Mouse (Mus musculus) kidney, embryonic 16.5 days (tissue): Measurements from ENCODE around the gene Smbd1. TPM values are rescaled to one million over a fixed set of nuclear protein-coding genes. Genes with fewer than 3 reads are reported as not detected.

Experiments used
- polyA plus RNA-seq: library from polyadenylated mRNA; unstranded; fragments of >200 nt; fragmentation: Nextera tagmentation; extraction: Ambion mirVana; gene quantifications from 2 replicates; pipeline ENCODE4 v1.2.1, GENCODE M21; 2015

Smbd1 gene
- polyA plus RNA-seq, 1 experiment from 2014 or later, result not detected

Other genes starting within 250 kb of the Smbd1 start
- 46.5 and 48.5 TPM in 2 replicates for gene Tfrc, start 201.6 kb downstream of the Smbd1 start, polyA plus RNA-seq
- 10.9 and 11.3 TPM in 2 replicates for gene Tnk2, start 166.6 kb downstream of the Smbd1 start, polyA plus RNA-seq
- 0.27 and 0.44 TPM in 2 replicates for gene Muc4, start 74.6 kb downstream of the Smbd1 start, polyA plus RNA-seq
- gene Muc20, start 13.0 kb downstream of the Smbd1 start, polyA plus RNA-seq, result 6.2 and 8.0 TPM in 2 replicates
- 102 and 109 TPM in 2 replicates for gene Fyttd1, start 67.0 kb upstream of the Smbd1 start, polyA plus RNA-seq
- gene Rubcn, start 67.3 kb upstream of the Smbd1 start, polyA plus RNA-seq, result 23.7 and 24.2 TPM in 2 replicates
- gene Lrch3, start 103.6 kb upstream of the Smbd1 start, polyA plus RNA-seq, result 22.7 and 23.7 TPM in 2 replicates
- gene Iqcg, start 245.7 kb upstream of the Smbd1 start, polyA plus RNA-seq, result 4.9 and 5.2 TPM in 2 replicates
- gene Rpl35a, start 246.0 kb upstream of the Smbd1 start, polyA plus RNA-seq, result 795 and 849 TPM in 2 replicates